Mouse (Mus musculus) lung, postnatal 0 days (tissue): ENCODE data around the gene Cacna2d3. TPM values are rescaled to one million over a fixed set of nuclear protein-coding genes. Genes with fewer than 3 reads are reported as not detected.

ENCODE experiments used
- ATAC-seq: fragments of 200-750 bp; cut with Nextera tagmentation; 2 replicates; pipeline ENCODE4 v1.8.0; 2017; ENCODE audit warnings: moderate library complexity
- DNase-seq: peaks from one replicate; pipeline ENCODE4 v3.0.0-alpha.2; 2016; ENCODE audit warnings: low spot score
- H3K27ac ChIP-seq: fragments of 300-500 bp; sonication (generic); 2 replicates; pipeline ENCODE4 v1.5.1; 2014; ENCODE audit warnings: antibody characterized with exemption, mild to moderate bottlenecking, low read length, mixed read lengths
- H3K27me3 ChIP-seq: fragments of 300-500 bp; sonication (generic); replicated peaks from 2 replicates; pipeline ENCODE4 v1.6.1; 2014; ENCODE audit warnings: low read length, mixed read lengths; ENCODE audit not compliant: insufficient read depth
- H3K36me3 ChIP-seq: fragments of 300-500 bp; sonication (generic); 2 replicates; pipeline ENCODE4 v1.6.1; 2014; ENCODE audit warnings: low read length, mixed read lengths; ENCODE audit not compliant: insufficient read depth
- H3K4me1 ChIP-seq: fragments of 300-500 bp; sonication (generic); 2 replicates; pipeline ENCODE4 v1.6.1; 2014; ENCODE audit warnings: antibody characterized with exemption, low read depth, low read length, mixed read lengths; ENCODE audit not compliant: insufficient read depth
- H3K4me2 ChIP-seq: fragments of 300-500 bp; sonication (generic); replicated peaks from 2 replicates; pipeline ENCODE4 v1.6.1; 2014; ENCODE audit warnings: low read depth, mild to moderate bottlenecking, low read length, moderate library complexity, mixed read lengths
- H3K4me3 ChIP-seq: fragments of 300-500 bp; sonication (generic); 2 replicates; pipeline ENCODE4 v1.5.1; 2014; ENCODE audit warnings: low read depth, low read length
- H3K9ac ChIP-seq: fragments of 300-500 bp; sonication (generic); replicated peaks from 2 replicates; pipeline ENCODE4 v1.6.1; 2014; ENCODE audit warnings: low read depth, mild to moderate bottlenecking
- H3K9me3 ChIP-seq: fragments of 300-500 bp; sonication (generic); 2 replicates; pipeline ENCODE4 v1.6.1; 2016; ENCODE audit warnings: low read length, mixed read lengths
- CTCF ChIP-seq: IDR thresholded peaks from 2 replicates; pipeline ENCODE4 v1.5.1; 2016; ENCODE audit warnings: antibody characterized with exemption, mild to moderate bottlenecking
- EP300 ChIP-seq: IDR thresholded peaks from 2 replicates; pipeline ENCODE4 v1.6.1; 2016; ENCODE audit warnings: antibody characterized with exemption, mild to moderate bottlenecking, control low read depth
- WGBS: fragments of 180-500 bp; shearing (Covaris S2); extraction: QIAGEN DNeasy Blood & Tissue Kit; methylation state at CpG from one replicate; pipeline ENCODE4 v1.1.7; 2014; 5-methylcytosine and 5-hydroxymethylcytosine counted together
- polyA plus RNA-seq: library from polyadenylated mRNA; unstranded; fragments of >200 nt; fragmentation: Nextera tagmentation; extraction: Ambion mirVana; gene quantifications from 2 replicates; pipeline ENCODE4 v1.2.1, GENCODE M21; 2015

Cacna2d3 gene
- polyA plus RNA-seq, 1 experiment from 2014 or later, result 0.50 TPM

- no peak for TF ChIP-seq CTCF
- no peak for TF ChIP-seq EP300
- DNase-seq (no peak), ATAC-seq (no peak)
- H3K4me1 ChIP-seq, result no peaks in the 10 kb centered on the region
- H3K9ac ChIP-seq, result no peak overlapping the region
- no peaks in the 10 kb centered on the region for H3K36me3 ChIP-seq
- no peaks in the 10 kb centered on the region for H3K27me3 ChIP-seq
- H3K9me3 ChIP-seq, result no peaks in the 10 kb centered on the region
- 53% methylated on average over 6 of the region's 6 CpGs for WGBS
- H3K27ac ChIP-seq, result no peak overlapping the region
- H3K4me2 ChIP-seq, result no peak overlapping the region
- H3K4me3 ChIP-seq, result no peak overlapping the region
Observed at GRCm38 (mm10) chr14:29608761-29609160, 112.9 kb downstream of the Cacna2d3 start.

GRCm38 (mm10) chr14:29599428-29599827, 122.2 kb downstream of the Cacna2d3 start:
- no peak overlapping the region for H3K27ac ChIP-seq
- no peak for ATAC-seq
- no peaks in the 10 kb centered on the region for H3K9me3 ChIP-seq
- DNase-seq, result no peak
- no peaks in the 10 kb centered on the region for H3K4me1 ChIP-seq
- 80% methylated on average over 8 of the region's 8 CpGs for whole genome bisulfite sequencing
- no peak overlapping the region for H3K4me3 ChIP-seq
- no peak for TF ChIP-seq CTCF
- TF ChIP-seq EP300, result no peak
- no peak overlapping the region for H3K4me2 ChIP-seq
- no peaks in the 10 kb centered on the region for H3K36me3 ChIP-seq
- H3K27me3 ChIP-seq, result no peaks in the 10 kb centered on the region
- no peak overlapping the region for H3K9ac ChIP-seq

GRCm38 (mm10) chr14:29592896-29593295, 128.8 kb downstream of the Cacna2d3 start:
- no peaks in the 10 kb centered on the region for H3K27me3 ChIP-seq
- ATAC-seq (no peak), DNase-seq (no peak)
- no peaks in the 10 kb centered on the region for H3K36me3 ChIP-seq
- no peaks in the 10 kb centered on the region for H3K4me1 ChIP-seq
- TF ChIP-seq EP300, result no peak
- no peak for TF ChIP-seq CTCF
- no peak overlapping the region for H3K9ac ChIP-seq
- 68% methylated on average over 4 of the region's 4 CpGs for WGBS
- no peak overlapping the region for H3K4me3 ChIP-seq
- H3K9me3 ChIP-seq, result no peaks in the 10 kb centered on the region
- H3K4me2 ChIP-seq, result no peak overlapping the region
- no peak overlapping the region for H3K27ac ChIP-seq

GRCm38 (mm10) chr14:29589628-29590027, 132.0 kb downstream of the Cacna2d3 start:
- Histone ChIP-seq H3K4me2 (no peak overlapping the region), H3K27ac (no peak overlapping the region), H3K9ac (no peak overlapping the region), H3K4me1 (no peaks in the 10 kb centered on the region), H3K9me3 (no peaks in the 10 kb centered on the region), H3K36me3 (no peaks in the 10 kb centered on the region), H3K27me3 (no peaks in the 10 kb centered on the region), H3K4me3 (no peak overlapping the region)
- TF ChIP-seq CTCF (no peak), EP300 (no peak)
- 74% methylated on average over 9 of the region's 9 CpGs for WGBS
- DNase-seq, result no peak
- no peak for ATAC-seq

GRCm38 (mm10) chr14:29581961-29582360, 139.7 kb downstream of the Cacna2d3 start:
- Histone ChIP-seq H3K27ac (no peak overlapping the region), H3K4me1 (no peaks in the 10 kb centered on the region), H3K9ac (no peak overlapping the region), H3K27me3 (no peaks in the 10 kb centered on the region), H3K4me3 (no peak overlapping the region), H3K36me3 (no peaks in the 10 kb centered on the region), H3K9me3 (no peaks in the 10 kb centered on the region), H3K4me2 (no peak overlapping the region)
- DNase-seq, result no peak
- 44% methylated on average over 2 of the region's 2 CpGs for WGBS
- TF ChIP-seq CTCF, result no peak
- no peak for TF ChIP-seq EP300
- ATAC-seq, result no peak

- Histone ChIP-seq H3K36me3 (no peaks in the 10 kb centered on the region), H3K9ac (no peak overlapping the region), H3K4me2 (no peak overlapping the region), H3K4me3 (no peak overlapping the region), H3K27ac (no peak overlapping the region), H3K27me3 (no peaks in the 10 kb centered on the region), H3K4me1 (no peaks in the 10 kb centered on the region), H3K9me3 (no peaks in the 10 kb centered on the region)
- ATAC-seq (no peak), DNase-seq (no peak)
- WGBS, result 52% methylated on average over 1 of the region's 1 CpGs
- TF ChIP-seq EP300 (no peak), CTCF (no peak)
Observed at GRCm38 (mm10) chr14:29577786-29578185, 143.9 kb downstream of the Cacna2d3 start.

GRCm38 (mm10) chr14:29575551-29575950, 146.1 kb downstream of the Cacna2d3 start:
- DNase-seq, result no peak
- Histone ChIP-seq H3K27me3 (no peaks in the 10 kb centered on the region), H3K9me3 (no peaks in the 10 kb centered on the region), H3K4me1 (no peaks in the 10 kb centered on the region), H3K9ac (no peak overlapping the region), H3K27ac (no peak overlapping the region), H3K4me3 (no peak overlapping the region), H3K4me2 (no peak overlapping the region), H3K36me3 (no peaks in the 10 kb centered on the region)
- ATAC-seq, result no peak
- WGBS, result 52% methylated on average over 5 of the region's 5 CpGs
- no peak for TF ChIP-seq EP300
- no peak for TF ChIP-seq CTCF
